Mouse (Mus musculus) heart, adult 11 months (tissue): Measurements from ENCODE around the gene Olfr370.
"Not testable (repeated sequence)": the region's sequence is repeated elsewhere in the genome, so short reads cannot be mapped to it uniquely, and the experiment has no call there.

ENCODE experiments used
- DNase-seq: peaks from one replicate; pipeline ENCODE4 v3.0.0; 2022

The Olfr370 gene

DNA sequence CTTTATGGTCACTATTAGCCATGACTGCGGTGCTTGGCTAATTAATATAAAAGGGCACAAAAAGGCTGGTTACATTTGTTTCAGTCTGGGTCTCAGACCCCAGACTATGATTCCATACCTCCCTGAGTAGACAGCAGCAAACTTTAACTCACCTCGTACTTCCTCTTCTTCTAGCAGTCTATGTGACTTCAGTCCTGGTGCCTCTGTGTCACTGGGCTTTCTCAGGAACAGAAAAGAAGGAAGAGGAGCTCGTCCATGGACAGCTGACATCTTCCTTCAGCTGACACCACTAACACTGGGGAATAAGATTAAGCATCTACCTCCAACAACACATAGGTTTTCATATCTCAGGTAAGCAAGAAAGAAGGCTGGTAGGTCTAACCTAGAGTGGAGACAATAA is at the start of gene Olfr370:
TSS of gene Olfr370 (plus strand) at position 45 of the 400 bp plus-strand sequence.
- no peak for DNase-seq

DNA sequence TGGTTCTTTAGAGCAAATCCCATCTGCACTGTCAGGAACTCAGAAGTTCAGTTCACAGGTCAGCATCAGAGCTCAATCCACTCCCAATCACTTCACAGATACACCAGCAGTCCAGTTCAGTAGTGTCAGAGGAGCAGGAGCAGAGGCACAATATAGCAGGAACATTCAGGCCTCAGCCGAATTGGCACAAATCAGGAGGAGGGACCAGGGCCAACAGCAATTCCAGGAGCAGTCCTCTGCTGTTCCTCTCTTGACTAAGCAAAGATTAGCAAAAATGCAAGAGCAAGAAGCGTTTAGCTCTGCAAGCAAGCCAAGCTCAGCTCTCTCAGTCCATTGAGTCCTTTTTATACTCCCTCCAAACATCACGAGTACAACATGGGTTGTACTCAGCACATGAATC is 23.9 kb upstream of the Olfr370 start:
- DNase-seq: no peak

DNA sequence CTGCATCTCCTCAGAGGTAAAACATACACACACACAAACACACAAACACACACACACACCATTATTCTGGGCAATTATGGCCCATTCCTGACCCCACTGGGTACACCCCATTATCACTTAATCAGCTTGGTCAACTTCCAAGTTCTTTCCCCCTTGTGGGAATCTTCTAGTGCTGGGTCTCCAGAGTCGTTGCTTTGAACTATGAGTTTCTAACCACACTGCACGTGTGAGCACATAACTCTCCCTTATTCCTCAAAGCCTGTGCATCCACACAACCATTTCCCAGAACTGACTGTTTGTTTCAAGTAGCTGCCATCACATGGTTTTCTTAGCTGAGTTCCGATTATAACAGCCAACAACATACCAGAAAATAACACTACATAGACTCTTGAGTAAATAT is 15.1 kb upstream of the Olfr370 start:
- DNase-seq: no peak

DNA sequence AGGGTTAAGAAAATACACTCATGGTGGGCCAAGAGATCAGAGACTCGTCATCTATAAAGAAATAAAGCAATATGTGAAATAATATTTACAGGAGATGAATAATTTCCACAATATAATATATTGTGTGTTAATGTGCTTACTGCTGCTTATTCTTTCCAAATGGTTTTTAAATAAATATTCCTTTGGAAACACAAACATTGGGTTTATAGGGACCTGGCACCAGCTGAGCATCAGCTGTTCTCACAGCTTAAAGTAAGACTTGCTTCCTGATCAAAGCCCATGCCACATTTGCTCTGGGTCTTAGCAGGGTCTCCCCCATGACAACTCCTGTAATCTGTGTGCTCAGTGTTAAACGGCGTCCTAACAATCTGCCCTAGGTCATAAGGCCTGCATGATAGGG is 14.7 kb upstream of the Olfr370 start:
- DNase-seq: not testable (repeated sequence)

DNA sequence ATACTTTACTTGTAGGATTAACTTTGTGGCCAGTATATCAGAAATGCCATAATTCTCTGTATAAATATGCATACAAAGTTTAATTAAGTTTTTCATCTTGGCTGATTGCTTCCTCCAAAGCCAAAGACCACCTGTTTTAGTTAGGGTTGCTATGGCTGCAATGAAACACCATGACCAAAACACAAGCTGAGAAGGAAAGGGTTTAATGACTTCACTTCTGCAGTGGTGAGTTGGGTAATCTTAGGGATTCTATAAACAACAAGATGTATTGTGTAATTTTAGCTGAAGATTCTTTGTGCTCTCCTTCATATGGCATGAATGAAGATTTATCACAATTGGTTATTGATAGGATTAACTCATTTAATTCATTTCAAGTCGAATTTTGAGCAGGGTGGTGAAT is 14.3 kb upstream of the Olfr370 start:
- DNase-seq: no peak

DNA sequence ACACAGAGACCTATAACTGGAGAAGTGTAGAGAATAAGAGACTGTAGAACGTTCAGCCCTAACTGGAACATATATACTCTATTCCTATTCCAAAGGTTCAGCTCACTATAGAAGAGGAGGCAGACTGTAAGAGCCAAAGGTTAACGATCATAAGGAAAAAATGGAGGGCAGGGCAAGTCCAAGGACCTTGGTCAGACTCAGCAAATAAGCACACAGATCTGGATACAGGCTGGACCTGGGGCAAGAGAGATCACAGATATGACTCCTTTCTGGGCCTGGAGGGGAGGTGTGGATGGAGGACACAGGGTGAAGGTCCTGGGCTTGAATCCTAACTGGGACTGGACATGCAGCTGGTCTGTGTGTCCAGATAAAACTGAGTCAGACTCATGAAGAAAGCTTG is 778 bp upstream of the Olfr370 start:
- no peak for DNase-seq

DNA sequence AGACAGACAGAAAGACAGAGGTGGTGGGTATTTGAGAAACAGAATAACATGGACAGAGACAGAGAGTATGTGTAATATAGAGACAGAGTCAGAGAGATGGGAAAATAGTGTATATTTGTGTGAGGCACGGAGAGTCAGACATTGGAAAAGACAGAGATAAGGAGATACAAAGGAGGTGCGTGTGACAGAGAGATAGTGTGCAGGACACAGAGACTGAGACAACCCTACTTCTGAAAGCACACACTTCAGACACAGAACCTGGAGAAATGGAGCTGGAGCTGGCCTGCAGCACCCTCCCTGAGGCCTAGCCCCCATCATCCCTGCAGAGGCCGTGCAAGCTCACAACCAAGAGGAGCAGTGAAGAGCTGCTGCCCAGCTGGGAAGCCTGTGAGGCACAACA is 27.1 kb downstream of the Olfr370 start:
- DNase-seq: peak; percentile 72

DNA sequence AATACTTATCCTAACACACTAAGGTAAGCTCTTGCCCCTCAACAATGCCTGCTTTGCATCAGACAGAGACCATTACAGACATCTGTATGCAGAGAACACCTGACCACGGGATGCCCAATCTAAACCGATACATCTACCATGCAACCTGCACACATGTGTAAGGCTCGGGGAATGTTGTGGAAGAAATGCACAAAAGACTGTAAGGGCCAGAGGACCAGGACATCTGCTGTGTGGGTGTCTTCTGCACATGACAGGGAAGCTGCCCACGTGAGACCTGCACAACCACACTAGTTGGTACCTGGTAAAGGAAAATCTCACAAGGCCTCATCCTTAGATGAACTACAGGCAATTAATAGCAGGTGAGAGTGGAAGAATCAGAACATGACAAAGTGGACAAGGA is 27.7 kb downstream of the Olfr370 start:
- DNase-seq: peak; percentile 84

DNA sequence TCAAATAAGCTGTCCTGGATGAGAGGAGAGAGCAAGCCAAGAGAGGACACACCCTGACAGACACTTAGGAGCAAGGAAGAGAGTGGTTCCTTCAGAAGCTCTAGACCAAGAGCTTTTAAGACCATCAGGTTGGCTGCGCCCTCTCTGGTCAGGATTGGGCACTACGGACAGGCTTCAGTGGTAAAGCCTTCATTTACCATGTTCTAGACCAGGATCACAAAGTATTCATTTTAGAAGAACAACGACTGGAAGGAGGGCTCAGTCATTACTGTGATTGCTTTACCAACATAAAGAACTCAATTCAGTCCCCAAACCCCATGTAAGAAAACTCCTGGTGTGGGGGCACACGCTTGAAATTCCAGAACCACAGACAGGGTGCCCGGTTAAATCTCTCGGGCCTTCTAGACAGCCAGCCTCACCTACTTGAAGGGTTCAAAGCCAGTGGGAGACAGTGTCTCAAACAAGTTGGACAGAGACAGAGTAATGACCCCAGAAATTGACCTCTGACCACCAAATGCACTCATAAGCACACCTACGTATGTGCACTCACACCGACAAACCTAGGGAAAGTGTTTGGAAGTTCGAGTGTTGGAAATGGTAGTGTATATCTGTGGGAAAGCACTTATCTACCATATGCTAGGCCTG is 30.3 kb downstream of the Olfr370 start:
- DNase-seq: peak; percentile 86

DNA sequence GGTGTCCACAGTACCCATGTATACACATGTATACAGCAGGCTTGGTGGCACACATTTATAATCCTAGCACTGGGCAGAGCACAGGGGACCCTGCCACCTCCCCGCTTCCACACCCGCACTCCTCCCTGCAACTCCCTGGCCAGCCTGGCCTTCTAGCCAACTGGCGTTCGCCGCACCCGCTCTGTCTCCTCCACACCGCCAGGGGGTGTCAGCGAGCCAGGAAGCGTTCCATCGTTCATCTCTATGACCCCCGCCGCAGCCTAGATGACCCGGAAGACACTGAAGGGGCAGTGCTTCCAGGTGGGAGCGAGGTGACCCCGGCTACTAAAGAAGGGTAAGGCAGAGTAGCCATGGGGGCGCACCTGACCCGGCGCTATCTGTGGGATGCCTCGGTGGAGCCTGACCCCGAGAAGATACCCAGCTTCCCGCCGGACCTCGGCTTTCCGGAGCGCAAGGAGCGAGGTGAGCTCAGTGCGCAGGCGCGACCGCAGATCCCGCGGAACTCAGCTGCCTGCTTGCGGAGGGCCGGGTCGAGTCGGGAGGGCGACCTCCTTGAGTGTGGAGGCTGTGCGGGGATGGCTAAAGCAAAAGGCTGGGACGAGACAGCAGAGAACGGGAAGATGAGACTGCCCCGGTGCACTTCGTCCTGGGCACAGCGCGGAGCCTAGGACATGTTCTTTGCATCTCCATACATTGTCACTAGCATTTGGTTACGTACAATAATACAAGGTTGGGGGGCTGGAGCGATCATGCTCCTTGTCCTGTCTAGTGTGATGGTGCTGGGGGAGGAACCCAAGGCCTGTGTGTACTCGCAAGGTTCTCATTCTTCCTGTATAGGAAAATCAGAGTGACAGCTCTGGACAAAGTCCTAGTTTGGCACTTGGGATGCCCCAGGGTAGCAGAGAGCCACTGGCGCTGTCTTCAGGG is 31.2 kb downstream of the Olfr370 start, which contains the start of gene Ndufb7:
TSS of gene Ndufb7 (plus strand) at position 203 of the 927 bp plus-strand sequence.
- peak; percentile 99 for DNase-seq

DNA sequence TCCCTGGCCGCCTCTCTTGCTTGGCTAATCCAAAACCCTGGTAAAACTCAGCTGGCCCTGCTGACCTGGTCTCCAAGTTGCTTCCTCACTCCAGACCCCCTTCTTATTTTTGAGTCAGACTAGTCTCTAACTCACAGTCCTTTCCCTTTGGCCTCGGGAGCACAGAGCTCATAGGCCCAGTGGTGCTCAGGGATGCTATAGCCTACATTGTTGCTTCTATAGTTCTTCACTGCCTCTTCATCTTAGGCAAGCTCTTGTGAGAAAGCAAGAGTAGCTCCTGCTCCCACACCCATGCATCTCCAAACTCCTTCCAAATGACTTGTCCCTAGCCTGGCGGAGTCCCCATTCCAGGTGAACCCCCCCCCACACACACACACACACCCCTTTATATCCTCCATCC is 32.1 kb downstream of the Olfr370 start:
- peak; percentile 87 for DNase-seq

DNA sequence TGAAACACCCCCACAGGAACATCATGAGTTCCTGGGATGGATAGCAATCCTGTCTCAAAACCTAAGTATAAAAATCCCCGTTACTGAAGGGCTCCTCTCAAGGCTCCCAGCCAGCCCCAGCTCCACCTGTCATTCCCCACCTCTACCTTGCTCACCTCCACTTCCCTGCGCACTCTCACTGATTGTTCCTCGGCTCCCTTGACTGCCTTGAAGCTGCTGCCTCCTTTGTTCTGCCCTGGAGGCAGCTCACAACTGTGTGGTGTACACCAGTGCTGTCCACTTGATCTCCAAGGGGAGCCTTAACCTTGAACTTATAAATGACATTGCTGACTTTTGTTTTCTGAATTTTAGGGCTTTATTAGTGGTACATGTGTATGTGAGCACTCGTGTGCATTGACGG is 32.5 kb downstream of the Olfr370 start:
- DNase-seq: peak; percentile 82

DNA sequence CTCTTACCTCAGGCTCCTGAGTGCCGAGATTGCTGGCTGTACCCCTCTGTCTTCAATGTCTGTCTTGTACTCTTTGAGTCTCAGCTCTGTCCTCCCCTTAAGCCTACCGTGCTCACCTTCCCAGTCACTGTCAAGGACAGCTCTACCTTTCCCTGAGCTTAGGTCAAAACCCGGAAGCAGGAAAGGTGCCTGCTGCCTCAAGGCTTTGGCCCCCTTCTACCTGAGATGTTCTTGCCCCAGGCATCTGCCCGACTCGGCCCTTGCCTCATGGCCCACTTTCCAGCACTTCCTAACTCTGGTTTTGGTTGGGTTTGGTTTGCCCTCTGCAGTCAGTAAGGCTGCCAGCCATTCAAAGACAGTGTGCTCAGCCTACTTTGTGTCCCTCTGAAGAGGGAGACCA is 33.2 kb downstream of the Olfr370 start:
- peak; percentile 70 for DNase-seq

DNA sequence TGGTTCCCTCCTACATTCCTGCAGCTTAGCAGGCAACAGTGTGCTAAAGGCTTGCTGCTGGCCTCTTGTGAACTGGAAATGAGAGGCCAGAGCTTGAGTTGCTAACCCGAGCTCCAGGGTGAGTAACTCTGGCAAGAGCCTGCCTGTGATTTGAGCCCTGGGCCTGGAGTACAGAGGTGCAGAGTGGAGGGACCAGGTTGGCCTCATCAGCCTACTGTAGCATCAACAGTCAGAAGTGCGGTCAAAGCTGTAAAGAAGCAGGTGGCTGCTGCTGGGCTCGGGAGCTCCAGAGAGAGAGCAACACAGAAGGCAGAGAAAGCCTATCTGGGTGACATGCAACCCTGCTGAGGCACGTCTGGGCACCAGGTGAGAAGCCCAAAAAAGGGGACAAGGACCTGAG is 33.6 kb downstream of the Olfr370 start:
- peak; percentile 89 for DNase-seq

DNA sequence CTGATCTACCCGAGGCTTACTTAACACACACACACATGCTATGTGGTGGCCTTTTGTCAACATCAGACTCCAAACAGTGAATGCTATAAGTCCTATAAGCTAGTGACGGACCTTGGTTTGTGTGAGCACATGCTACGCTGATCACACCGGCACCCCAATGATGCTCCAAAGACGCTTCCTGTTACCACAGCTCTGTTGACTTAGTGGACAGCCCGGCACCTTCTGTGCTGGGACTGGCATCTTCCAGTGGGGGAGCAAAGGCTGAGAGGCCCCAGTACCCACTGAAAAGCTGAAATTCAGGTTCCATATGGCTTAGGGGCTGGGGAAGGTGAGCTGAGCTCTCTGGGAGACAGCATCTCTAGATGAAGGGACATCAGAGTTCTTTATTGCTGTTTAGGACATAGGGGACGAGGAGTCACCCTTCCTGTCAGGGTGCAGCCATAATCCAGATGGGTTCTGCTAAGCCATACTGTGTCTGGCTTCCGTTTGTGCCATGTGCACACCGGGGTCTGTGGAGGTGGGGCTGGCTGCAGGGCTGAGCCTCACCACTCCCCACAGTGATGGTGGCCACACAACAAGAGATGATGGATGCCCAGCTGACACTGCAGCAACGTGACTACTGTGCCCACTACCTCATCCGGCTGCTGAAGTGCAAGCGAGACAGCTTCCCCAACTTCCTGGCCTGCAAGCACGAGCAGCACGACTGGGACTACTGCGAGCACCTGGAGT is 34.9 kb downstream of the Olfr370 start:
- peak; percentile 89 for DNase-seq

DNA sequence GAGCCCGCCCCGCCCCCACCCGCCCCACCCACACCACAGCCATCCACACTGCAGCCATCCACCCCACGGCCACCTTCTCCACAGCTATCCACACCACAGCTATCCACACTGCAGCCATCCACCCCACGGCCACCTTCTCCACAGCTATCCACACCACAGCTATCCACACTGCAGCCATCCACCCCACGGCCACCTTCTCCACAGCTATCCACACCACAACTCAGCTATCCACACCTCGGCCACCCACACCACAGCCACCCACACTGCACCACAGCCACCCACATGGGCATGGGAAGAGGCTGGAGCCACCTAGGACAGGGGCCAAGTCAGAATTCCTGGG is 35.4 kb downstream of the Olfr370 start:
- peak; percentile 91 for DNase-seq

DNA sequence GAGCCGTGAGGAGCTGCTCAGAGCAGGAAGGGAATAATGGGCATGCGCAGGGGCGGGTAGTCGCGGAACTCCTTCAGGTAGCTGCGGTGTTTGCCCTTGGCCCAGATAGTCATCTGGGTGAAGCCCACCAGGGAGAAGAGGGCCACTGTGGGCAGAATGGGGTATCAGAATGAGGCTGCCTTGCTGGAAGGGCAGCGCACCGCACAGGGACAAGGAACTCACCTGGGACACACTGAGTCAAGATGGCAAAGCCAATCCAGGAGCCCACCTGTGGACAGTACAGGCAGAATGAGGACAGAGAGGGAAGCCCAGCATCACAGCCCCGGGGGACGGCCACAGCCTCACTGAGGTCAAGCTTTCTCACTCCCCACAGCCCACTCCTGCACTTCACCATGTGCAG is 36.2 kb downstream of the Olfr370 start:
- DNase-seq: peak; percentile 92

DNA sequence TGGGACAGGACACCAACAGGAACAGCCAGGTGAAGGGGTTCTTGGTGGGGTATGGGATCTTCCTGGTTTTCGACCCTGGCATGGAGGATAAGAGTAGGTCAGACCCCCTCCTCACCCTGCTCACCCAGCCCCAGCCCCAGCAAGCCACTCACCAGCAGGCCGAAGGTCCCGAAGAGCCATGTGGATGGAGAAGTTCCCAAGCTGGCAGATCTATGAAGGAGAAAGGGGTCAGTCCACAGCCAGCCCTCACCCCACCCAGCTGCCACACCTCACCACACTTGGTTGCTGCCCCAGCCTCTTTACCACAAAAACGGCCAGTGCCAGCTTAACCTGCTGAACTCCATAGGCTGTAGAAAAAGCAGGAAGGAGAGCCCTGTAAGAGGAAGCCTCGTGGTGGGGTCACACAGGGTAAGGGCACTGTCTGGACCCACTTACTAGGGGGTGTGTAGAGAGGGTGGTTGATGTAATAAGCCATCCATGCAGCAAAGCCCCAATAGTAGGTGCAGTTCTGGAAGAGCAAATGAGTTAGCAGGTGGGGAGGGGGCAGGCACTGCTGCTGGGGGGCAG is 36.7 kb downstream of the Olfr370 start:
- DNase-seq: peak; percentile 91

DNA sequence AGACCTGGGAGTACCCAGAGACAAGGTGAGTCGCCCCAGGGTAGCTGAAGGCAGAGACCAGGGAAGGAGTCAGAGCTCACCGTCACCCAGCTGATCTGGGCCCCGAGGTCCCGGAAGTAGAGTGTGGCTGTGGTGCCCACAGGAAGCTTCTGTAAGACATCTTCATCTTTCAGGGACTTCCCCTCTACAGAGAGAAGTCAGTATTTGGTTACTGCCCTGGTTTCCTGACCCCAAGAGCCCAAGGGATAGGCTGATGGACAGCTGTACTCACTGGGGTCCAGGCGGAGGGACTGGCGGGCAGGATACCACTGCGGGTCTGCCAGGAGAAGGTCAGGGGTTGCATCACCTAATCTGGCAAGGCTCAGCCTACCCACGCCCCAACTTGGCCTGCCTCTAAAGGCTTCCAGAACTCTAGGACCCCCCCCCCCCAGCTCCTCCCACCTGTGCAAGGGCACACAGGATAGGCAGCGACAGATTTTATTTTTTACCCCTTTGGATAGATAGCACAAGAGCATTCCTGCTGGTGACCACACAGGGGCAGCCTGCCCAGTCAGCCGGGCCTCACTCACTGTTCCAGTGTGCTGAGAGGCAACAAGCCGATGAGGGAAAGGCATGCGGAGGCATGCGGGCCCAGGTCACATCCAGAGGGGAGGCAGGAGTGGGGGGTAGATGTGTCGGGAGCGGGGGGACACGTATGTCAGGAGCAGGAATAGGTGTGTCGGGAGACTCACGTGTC is 37.7 kb downstream of the Olfr370 start:
- peak; percentile 97 for DNase-seq

DNA sequence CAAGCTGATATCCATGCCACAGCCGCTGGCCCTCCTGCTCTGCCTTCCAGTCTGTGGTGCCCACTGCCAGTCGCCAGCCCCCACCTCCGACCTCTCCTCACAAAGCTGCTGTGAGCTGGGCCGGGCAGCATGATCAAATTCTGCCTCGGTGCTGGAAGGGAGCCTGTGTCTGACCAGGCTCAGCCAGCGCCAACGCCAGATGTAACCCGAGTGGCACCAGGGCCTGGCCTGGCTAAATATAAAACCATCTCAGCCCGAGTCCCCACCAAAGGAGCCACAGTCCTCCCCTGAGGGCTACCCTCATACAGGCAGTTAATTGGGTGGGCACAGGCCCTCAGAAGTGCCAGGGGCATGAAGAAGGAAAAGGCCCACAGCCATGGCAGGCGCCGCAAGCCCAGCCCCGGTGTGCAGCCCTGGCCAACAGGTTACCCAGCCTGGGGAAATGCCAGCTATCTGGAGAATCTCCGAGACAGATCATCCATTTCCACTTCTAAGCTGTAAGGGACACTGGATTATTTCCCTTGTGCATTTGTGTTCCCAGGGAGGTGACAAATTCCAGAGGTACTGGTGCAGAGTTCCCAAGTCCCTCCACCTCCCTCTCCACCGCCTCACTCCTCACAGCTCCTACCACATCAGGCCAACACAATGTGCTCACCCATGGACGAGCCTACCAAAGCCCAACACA is 39.2 kb downstream of the Olfr370 start:
- DNase-seq: peak; percentile 96

DNA sequence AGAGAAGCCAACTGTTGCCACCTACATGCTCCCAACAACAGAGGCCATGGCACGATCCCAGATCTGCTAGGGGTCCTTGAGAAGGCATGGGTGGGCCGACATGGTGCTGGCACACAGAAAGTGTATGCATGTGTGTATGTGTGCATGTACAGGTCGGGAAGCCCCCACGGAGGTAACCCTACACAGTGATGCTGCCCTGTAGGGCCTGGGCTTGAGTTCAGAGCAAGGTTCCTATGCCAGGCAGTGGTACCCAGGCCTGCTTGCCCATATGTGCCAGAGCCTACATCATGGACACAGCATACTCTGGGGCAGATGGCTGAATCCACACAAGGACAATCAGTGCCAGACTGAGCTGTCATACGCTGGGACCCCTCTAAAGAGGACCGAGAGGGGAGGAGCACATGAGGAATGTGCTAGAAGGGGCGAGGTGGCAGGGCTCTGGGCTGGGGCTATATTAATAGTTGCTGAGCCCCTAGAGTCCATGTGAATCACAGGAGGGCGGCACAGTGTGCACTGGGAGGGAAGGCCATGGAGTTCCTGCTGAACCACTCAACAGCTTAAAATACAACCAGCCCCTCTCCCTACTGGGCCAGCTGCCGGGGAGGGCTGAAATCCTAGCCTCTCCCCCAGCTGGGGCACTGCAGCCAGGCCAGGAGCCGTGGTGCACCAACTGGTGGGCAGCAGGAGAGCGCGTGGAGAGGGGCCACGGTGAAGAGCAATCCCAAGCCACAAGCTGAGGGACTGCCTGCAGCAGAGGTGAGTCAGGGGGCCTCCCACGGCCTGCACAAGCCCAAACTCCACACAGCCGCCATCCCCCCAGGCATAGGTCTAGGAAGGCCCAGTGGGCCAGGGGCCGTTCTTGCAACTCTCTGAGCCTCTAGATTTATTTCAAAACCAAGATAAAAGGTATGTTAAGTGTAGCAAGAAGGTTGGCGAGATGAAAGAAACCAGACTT is 40.3 kb downstream of the Olfr370 start:
- peak; percentile 98 for DNase-seq
